Comparison of ENCODE assay signal across 20 mouse cellular contexts in the genomic region with DNA sequence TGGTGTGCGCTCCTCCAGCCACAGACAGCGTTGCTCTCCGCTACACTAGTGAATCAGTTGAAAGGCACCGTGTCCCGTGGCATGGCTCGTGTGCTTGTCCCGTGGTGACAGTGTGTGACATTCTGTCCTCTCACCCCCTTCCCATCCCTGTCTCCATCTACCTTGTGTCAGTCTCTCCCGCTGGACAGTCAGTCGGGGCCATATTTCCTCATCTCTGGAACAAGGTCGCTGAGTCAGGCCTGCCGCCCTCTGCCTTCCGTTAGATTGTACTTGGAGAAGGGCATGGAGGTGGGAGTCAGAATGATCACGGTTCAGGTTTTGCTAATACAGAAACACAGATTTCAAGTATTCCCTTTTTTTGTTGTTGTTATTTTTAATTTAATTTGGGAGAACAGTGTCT.
"Had no signal": no experiment of that assay in that cellular context is flagged by ENCODE, and none has a peak within 500 bp of the region (broad histone marks: within the 10 kb centered on the region; RNA-seq: fewer than 3 reads in every experiment).

No protein-coding gene starts in this region.

- H3K4me2 ChIP-seq: kidney, embryonic 15.5 days; limb, embryonic 13.5 days; liver, embryonic 13.5 days; midbrain, embryonic 13.5 days; neural tube, embryonic 12.5 days; neural tube, embryonic 15.5 days; stomach, embryonic 15.5 days had no signal

- DNase-seq: kidney, adult 11 months; kidney, adult 8-10 months; kidney, postnatal 10 days; kidney, postnatal 36 days; left cerebral cortex, postnatal 4 days; liver, embryonic 13.5 days; lung, adult 2 months; lung, postnatal 14 days; lung, postnatal 4 days; retina, postnatal 1 day; right cerebral cortex, postnatal 25 days; spleen, adult 18-20 months; thymus, postnatal 25 days had no signal

- H3K9me3 ChIP-seq: kidney, embryonic 15.5 days; limb, embryonic 13.5 days; liver, embryonic 13.5 days; midbrain, embryonic 10.5 days; midbrain, embryonic 13.5 days; neural tube, embryonic 12.5 days; neural tube, embryonic 15.5 days; stomach, embryonic 15.5 days had no signal

- H3K27ac ChIP-seq: limb, embryonic 13.5 days; liver, embryonic 13.5 days; midbrain, embryonic 10.5 days; midbrain, embryonic 13.5 days; neural tube, embryonic 12.5 days; neural tube, embryonic 15.5 days; stomach, embryonic 15.5 days had no signal

- H3K4me1 ChIP-seq: limb, embryonic 13.5 days; liver, embryonic 13.5 days; neural tube, embryonic 12.5 days; stomach, embryonic 15.5 days had no signal

- H3K27me3 ChIP-seq: kidney, embryonic 15.5 days; limb, embryonic 13.5 days; liver, embryonic 13.5 days; midbrain, embryonic 13.5 days; neural tube, embryonic 12.5 days; neural tube, embryonic 15.5 days; stomach, embryonic 15.5 days had no signal

- H3K9ac ChIP-seq: kidney, embryonic 15.5 days; limb, embryonic 13.5 days; liver, embryonic 13.5 days; midbrain, embryonic 13.5 days; neural tube, embryonic 12.5 days; neural tube, embryonic 15.5 days; stomach, embryonic 15.5 days had no signal

- ATAC-seq: midbrain, embryonic 13.5 days had no signal

- H3K4me3 ChIP-seq: kidney, embryonic 15.5 days; limb, embryonic 13.5 days; liver, embryonic 13.5 days; midbrain, embryonic 10.5 days; midbrain, embryonic 13.5 days; neural tube, embryonic 12.5 days; neural tube, embryonic 15.5 days; stomach, embryonic 15.5 days had no signal
